Mouse (Mus musculus) ES-E14 (cell line): ENCODE measurements around the gene Dync1li1.

ENCODE experiments used
- ZC3H11A ChIP-seq: IDR thresholded peaks from 2 replicates; pipeline ENCODE4 v1.6.1; 2012; ENCODE audit warnings: low read depth, mild to moderate bottlenecking, inconsistent platforms, low read length, borderline replicate concordance
- ZNF384 ChIP-seq: IDR thresholded peaks from 2 replicates; pipeline ENCODE4 v1.6.1; 2012; ENCODE audit warnings: low read depth, low read length, inconsistent platforms

DNA sequence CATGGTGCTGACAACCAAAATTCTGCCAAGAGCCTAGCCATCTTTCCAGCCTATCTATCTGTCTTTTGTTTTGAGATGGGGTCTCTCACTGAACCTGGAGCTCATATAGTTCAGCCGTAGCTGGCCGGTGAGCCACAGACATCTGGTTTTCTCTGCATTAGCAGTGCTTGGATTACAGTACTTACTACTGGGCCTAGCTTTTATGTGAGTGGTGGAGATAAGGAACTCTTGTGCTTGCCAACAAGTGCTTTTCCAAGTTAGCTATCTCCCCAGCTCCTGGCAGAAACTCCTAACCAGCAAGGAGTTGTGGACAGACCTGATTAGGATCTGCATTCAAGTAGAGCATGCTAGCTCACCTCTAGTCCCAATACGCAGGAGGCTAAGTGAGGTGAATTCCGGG lies 19.2 kb downstream of the Dync1li1 start:
- TF ChIP-seq ZC3H11A (no peak), ZNF384 (no peak)
